12 mouse cellular contexts compared by ENCODE assay signal in the genomic region with DNA sequence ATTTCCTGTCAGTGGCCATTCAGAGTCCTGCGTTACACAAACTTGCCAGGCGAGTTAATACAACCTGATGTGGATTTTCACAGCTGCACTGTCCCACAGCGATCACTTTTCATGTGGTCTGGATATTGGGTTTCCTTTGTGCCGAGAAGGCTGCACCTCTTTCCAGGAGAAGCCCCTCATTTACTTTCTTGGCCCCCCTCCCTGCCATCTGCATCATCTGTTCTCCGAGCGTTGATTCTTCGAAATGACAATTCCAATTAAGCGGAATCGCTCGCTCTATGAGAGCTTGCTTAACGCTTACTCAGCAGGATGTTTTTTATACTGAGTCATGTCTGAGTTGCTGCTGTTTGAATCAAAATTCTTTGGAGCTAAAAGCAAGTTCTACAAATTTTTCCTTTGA.
A peak's percentile ranks its signal among the peaks of the same experiment; 100 is the strongest.
DNase-seq lines count a peak whose midpoint lies in the region; ATAC-seq lines count a peak whose summit lies in the region.
"Had no signal": no experiment of that assay in that cellular context is flagged by ENCODE, and none has a peak within 500 bp of the region (broad histone marks: within the 10 kb centered on the region; RNA-seq: fewer than 3 reads in every experiment).

No protein-coding gene starts in this region.

- H3K4me2 ChIP-seq in hindbrain, embryonic 12.5 days (replicated peaks): no peak overlapping the region
- H3K4me2 ChIP-seq in forebrain, embryonic 12.5 days: no peak overlapping the region
- 0 out of 2 replicates have a peak overlapping the region, but pooled peaks have one; percentile 0 for H3K4me2 ChIP-seq in limb, embryonic 13.5 days (replicated peaks)
- H3K4me2 ChIP-seq: kidney, embryonic 15.5 days; liver, embryonic 15.5 days had no signal

- H3K27ac ChIP-seq in hindbrain, embryonic 10.5 days: 0 out of 2 replicates have a peak overlapping the region, but pooled peaks have one; percentile 35
- H3K27ac ChIP-seq in hindbrain, embryonic 12.5 days: no peak overlapping the region
- H3K27ac ChIP-seq in forebrain, embryonic 12.5 days: peak overlapping the region; percentile 51; the same call in 1 of the 2 replicates
- no peak overlapping the region for H3K27ac ChIP-seq in limb, embryonic 13.5 days
- H3K27ac ChIP-seq: liver, embryonic 15.5 days had no signal

- no peaks in the 10 kb centered on the region for H3K36me3 ChIP-seq in hindbrain, embryonic 10.5 days
- no peaks in the 10 kb centered on the region for H3K36me3 ChIP-seq in hindbrain, embryonic 12.5 days
- H3K36me3 ChIP-seq in forebrain, embryonic 12.5 days (replicated peaks): no peaks in the 10 kb centered on the region
- H3K36me3 ChIP-seq in limb, embryonic 13.5 days: no peaks in the 10 kb centered on the region
- H3K36me3 ChIP-seq: kidney, embryonic 15.5 days; liver, embryonic 15.5 days had no signal

- H3K9me3 ChIP-seq in hindbrain, embryonic 10.5 days: no peaks in the 10 kb centered on the region
- H3K9me3 ChIP-seq in hindbrain, embryonic 12.5 days (replicated peaks): no peaks in the 10 kb centered on the region
- H3K9me3 ChIP-seq in forebrain, embryonic 12.5 days: no peaks in the 10 kb centered on the region
- H3K9me3 ChIP-seq in limb, embryonic 13.5 days: no peaks in the 10 kb centered on the region
- H3K9me3 ChIP-seq: kidney, embryonic 15.5 days; liver, embryonic 15.5 days had no signal

- no peak overlapping the region for H3K9ac ChIP-seq in hindbrain, embryonic 12.5 days
- H3K9ac ChIP-seq in forebrain, embryonic 12.5 days: no peak overlapping the region
- no peak overlapping the region for H3K9ac ChIP-seq in limb, embryonic 13.5 days
- H3K9ac ChIP-seq: kidney, embryonic 15.5 days; liver, embryonic 15.5 days had no signal

- H3K27me3 ChIP-seq in hindbrain, embryonic 10.5 days (ENCODE audit: insufficient read depth, poor library complexity, severe bottlenecking): no peaks in the 10 kb centered on the region
- H3K27me3 ChIP-seq in hindbrain, embryonic 12.5 days: no peaks in the 10 kb centered on the region
- no peaks in the 10 kb centered on the region for H3K27me3 ChIP-seq in forebrain, embryonic 12.5 days
- no peaks in the 10 kb centered on the region for H3K27me3 ChIP-seq in limb, embryonic 13.5 days
- H3K27me3 ChIP-seq: kidney, embryonic 15.5 days; liver, embryonic 15.5 days had no signal

- peaks cover 29% of the 10 kb centered on the region for H3K4me1 ChIP-seq in hindbrain, embryonic 10.5 days (replicated peaks)
- H3K4me1 ChIP-seq in hindbrain, embryonic 12.5 days: peaks cover 21% of the 10 kb centered on the region
- H3K4me1 ChIP-seq in forebrain, embryonic 12.5 days: peaks cover 29% of the 10 kb centered on the region
- H3K4me1 ChIP-seq in limb, embryonic 13.5 days: peaks cover 35% of the 10 kb centered on the region
- H3K4me1 ChIP-seq: liver, embryonic 15.5 days had no signal

- 63% methylated on average over 11 of the region's 11 CpGs for WGBS in hindbrain, embryonic 10.5 days
- WGBS in hindbrain, embryonic 12.5 days: 45% methylated on average over 11 of the region's 11 CpGs
- WGBS in forebrain, embryonic 12.5 days: 39% methylated on average over 11 of the region's 11 CpGs
- 37% methylated on average over 11 of the region's 11 CpGs for WGBS in limb, embryonic 13.5 days

- no peak overlapping the region for H3K4me3 ChIP-seq in hindbrain, embryonic 10.5 days
- H3K4me3 ChIP-seq in hindbrain, embryonic 12.5 days: no peak overlapping the region
- H3K4me3 ChIP-seq in forebrain, embryonic 12.5 days (replicated peaks): no peak overlapping the region
- no peak overlapping the region for H3K4me3 ChIP-seq in limb, embryonic 13.5 days
- H3K4me3 ChIP-seq: kidney, embryonic 15.5 days; liver, embryonic 15.5 days had no signal

- peak; percentile 26 for DNase-seq in hindbrain, embryonic 10.5 days (ENCODE audit: low spot score)
- peak; percentile 59 for DNase-seq in NIH3T3 (ENCODE audit: low read depth)
- DNase-seq in cerebellum, postnatal 14 days: no peak
- no peak for DNase-seq in spleen, adult 18-20 months
- DNase-seq in adrenal gland, postnatal 36 days: no peak
- DNase-seq: cerebellum, adult 8-10 months; gastrocnemius, postnatal 14 days had no signal

- no peak for ATAC-seq in hindbrain, embryonic 12.5 days (ENCODE audit: low FRiP score)
- ATAC-seq in forebrain, embryonic 12.5 days (ENCODE audit: low FRiP score): 0 out of 2 replicates have a peak, but pooled peaks have one; percentile 41
- ATAC-seq in limb, embryonic 13.5 days (ENCODE audit: low FRiP score, low read depth): 0 out of 2 replicates have a peak, but pooled peaks have one; percentile 18

Comparison
In these comparisons a context has a peak if more than half of its experiments do, and no peak if none do; other contexts are left out.
1. H3K27ac ChIP-seq: peak in hindbrain, embryonic 10.5 days (single experiment) and forebrain, embryonic 12.5 days (single experiment); none in hindbrain, embryonic 12.5 days (single experiment) and limb, embryonic 13.5 days (single experiment).
2. DNase-seq: peak in hindbrain, embryonic 10.5 days (single experiment) and NIH3T3 (single experiment); none in cerebellum, postnatal 14 days (0 of 2), spleen, adult 18-20 months (0 of 2) and adrenal gland, postnatal 36 days (0 of 2).